Mouse (Mus musculus): Measurements from ENCODE around the gene Brd1. TPM values are rescaled to one million over a fixed set of nuclear protein-coding genes. Genes with fewer than 3 reads are reported as not detected.

Brd1 gene
- polyA plus RNA-seq, 1 experiment from 2014 or later: 22.7 TPM

- H3K36me3 ChIP-seq (replicated peaks): peaks cover 100% of the 10 kb centered on the region
- H3K27ac ChIP-seq: no peak overlapping the region
- no peak for DNase-seq (ENCODE audit: extremely low spot score, low spot score)
- H3K4me3 ChIP-seq: no peak overlapping the region
- H3K27me3 ChIP-seq (ENCODE audit: poor library complexity, severe bottlenecking): no peaks in the 10 kb centered on the region
- no peaks in the 10 kb centered on the region for H3K4me1 ChIP-seq
- WGBS: 92% methylated on average over 5 of the region's 5 CpGs
- no peaks in the 10 kb centered on the region for H3K9me3 ChIP-seq
These were observed 34.5 kb downstream of the Brd1 start for GRCm38 (mm10) chr15:88699508-88699907.

GRCm38 (mm10) chr15:88697586-88697985, 36.4 kb downstream of the Brd1 start:
- 88% methylated on average over 5 of the region's 5 CpGs for whole genome bisulfite sequencing
- H3K4me3 ChIP-seq: no peak overlapping the region
- H3K27me3 ChIP-seq (ENCODE audit: poor library complexity, severe bottlenecking): no peaks in the 10 kb centered on the region
- no peaks in the 10 kb centered on the region for H3K4me1 ChIP-seq
- no peak overlapping the region for H3K27ac ChIP-seq
- no peaks in the 10 kb centered on the region for H3K9me3 ChIP-seq
- H3K36me3 ChIP-seq (replicated peaks): peaks cover 100% of the 10 kb centered on the region
- no peak for DNase-seq (ENCODE audit: extremely low spot score, low spot score)

GRCm38 (mm10) chr15:88696055-88696454, 38.0 kb downstream of the Brd1 start:
- H3K27ac ChIP-seq: no peak overlapping the region
- H3K36me3 ChIP-seq (replicated peaks): peaks cover 100% of the 10 kb centered on the region
- no peaks in the 10 kb centered on the region for H3K4me1 ChIP-seq
- H3K27me3 ChIP-seq (ENCODE audit: poor library complexity, severe bottlenecking): no peaks in the 10 kb centered on the region
- H3K4me3 ChIP-seq: no peak overlapping the region
- no peaks in the 10 kb centered on the region for H3K9me3 ChIP-seq
- no peak for DNase-seq (ENCODE audit: extremely low spot score, low spot score)
- 97% methylated on average over 7 of the region's 7 CpGs for WGBS

- WGBS: 91% methylated on average over 5 of the region's 5 CpGs
- peaks cover 100% of the 10 kb centered on the region for H3K36me3 ChIP-seq (replicated peaks)
These were observed 40.0 kb downstream of the Brd1 start for GRCm38 (mm10) chr15:88694033-88694432.

GRCm38 (mm10) chr15:88692720-88693119, 41.3 kb downstream of the Brd1 start:
- Histone ChIP-seq H3K36me3 (replicated peaks) (peaks cover 100% of the 10 kb centered on the region), H3K9me3 (no peaks in the 10 kb centered on the region), H3K4me3 (no peak overlapping the region), H3K4me1 (no peaks in the 10 kb centered on the region), H3K27me3 (ENCODE audit: poor library complexity, severe bottlenecking) (no peaks in the 10 kb centered on the region), H3K27ac (no peak overlapping the region)
- whole genome bisulfite sequencing: 87% methylated on average over 9 of the region's 9 CpGs
- no peak for DNase-seq (ENCODE audit: extremely low spot score, low spot score)

More at GRCm38 (mm10) chr15:88694033-88694432, 40.0 kb downstream of the Brd1 start:
- H3K27me3 ChIP-seq (ENCODE audit: poor library complexity, severe bottlenecking): no peaks in the 10 kb centered on the region
- H3K4me1 ChIP-seq: no peaks in the 10 kb centered on the region
- DNase-seq (ENCODE audit: extremely low spot score, low spot score): no peak
- no peak overlapping the region for H3K4me3 ChIP-seq
- no peaks in the 10 kb centered on the region for H3K9me3 ChIP-seq
- H3K27ac ChIP-seq: no peak overlapping the region

GRCm38 (mm10) chr15:88691129-88691528, 42.9 kb downstream of the Brd1 start:
- H3K9me3 ChIP-seq: no peaks in the 10 kb centered on the region
- H3K4me3 ChIP-seq: no peak overlapping the region
- DNase-seq (ENCODE audit: extremely low spot score, low spot score): no peak
- no peaks in the 10 kb centered on the region for H3K27me3 ChIP-seq (ENCODE audit: poor library complexity, severe bottlenecking)
- peaks cover 100% of the 10 kb centered on the region for H3K36me3 ChIP-seq (replicated peaks)
- no peaks in the 10 kb centered on the region for H3K4me1 ChIP-seq
- no peak overlapping the region for H3K27ac ChIP-seq
- WGBS: 94% methylated on average over 12 of the region's 12 CpGs

GRCm38 (mm10) chr15:88688120-88688519, 45.9 kb downstream of the Brd1 start:
- Histone ChIP-seq H3K27ac (no peak overlapping the region), H3K36me3 (replicated peaks) (peaks cover 97% of the 10 kb centered on the region), H3K9me3 (no peaks in the 10 kb centered on the region), H3K4me1 (no peaks in the 10 kb centered on the region), H3K27me3 (ENCODE audit: poor library complexity, severe bottlenecking) (no peaks in the 10 kb centered on the region), H3K4me3 (no peak overlapping the region)
- DNase-seq (ENCODE audit: extremely low spot score, low spot score): no peak
- 93% methylated on average over 10 of the region's 10 CpGs for WGBS

GRCm38 (mm10) chr15:88686725-88687124, 47.3 kb downstream of the Brd1 start:
- peaks cover 87% of the 10 kb centered on the region for H3K36me3 ChIP-seq (replicated peaks)
- 94% methylated on average over 5 of the region's 5 CpGs for WGBS

GRCm38 (mm10) chr15:88684039-88684438, 50.0 kb downstream of the Brd1 start:
- 93% methylated on average over 6 of the region's 6 CpGs for WGBS
- no peaks in the 10 kb centered on the region for H3K27me3 ChIP-seq (ENCODE audit: poor library complexity, severe bottlenecking)
- H3K4me1 ChIP-seq: no peaks in the 10 kb centered on the region
- DNase-seq (ENCODE audit: extremely low spot score, low spot score): no peak
- no peak overlapping the region for H3K4me3 ChIP-seq
- H3K27ac ChIP-seq: no peak overlapping the region
- H3K36me3 ChIP-seq (replicated peaks): peaks cover 60% of the 10 kb centered on the region
- H3K9me3 ChIP-seq: no peaks in the 10 kb centered on the region

More at GRCm38 (mm10) chr15:88686725-88687124, 47.3 kb downstream of the Brd1 start:
- H3K27me3 ChIP-seq (ENCODE audit: poor library complexity, severe bottlenecking): no peaks in the 10 kb centered on the region
- no peaks in the 10 kb centered on the region for H3K9me3 ChIP-seq
- H3K4me3 ChIP-seq: no peak overlapping the region
- H3K4me1 ChIP-seq: no peaks in the 10 kb centered on the region
- no peak overlapping the region for H3K27ac ChIP-seq
- DNase-seq (ENCODE audit: extremely low spot score, low spot score): no peak

- H3K36me3 ChIP-seq (replicated peaks): peaks cover 29% of the 10 kb centered on the region
- no peak overlapping the region for H3K27ac ChIP-seq
- no peaks in the 10 kb centered on the region for H3K9me3 ChIP-seq
- H3K4me1 ChIP-seq: no peaks in the 10 kb centered on the region
- no peak overlapping the region for H3K4me3 ChIP-seq
- H3K27me3 ChIP-seq (ENCODE audit: poor library complexity, severe bottlenecking): no peaks in the 10 kb centered on the region
- WGBS: 90% methylated on average over 5 of the region's 5 CpGs
- DNase-seq (ENCODE audit: extremely low spot score, low spot score): no peak
These were observed 53.1 kb downstream of the Brd1 start for GRCm38 (mm10) chr15:88680931-88681330.

GRCm38 (mm10) chr15:88677568-88677967, 56.5 kb downstream of the Brd1 start:
- H3K27me3 ChIP-seq (ENCODE audit: poor library complexity, severe bottlenecking): no peaks in the 10 kb centered on the region
- DNase-seq (ENCODE audit: extremely low spot score, low spot score): no peak
- H3K4me1 ChIP-seq: no peaks in the 10 kb centered on the region
- H3K36me3 ChIP-seq (replicated peaks): no peaks in the 10 kb centered on the region
- WGBS: 91% methylated on average over 5 of the region's 5 CpGs
- no peak overlapping the region for H3K4me3 ChIP-seq
- no peaks in the 10 kb centered on the region for H3K9me3 ChIP-seq
- H3K27ac ChIP-seq: no peak overlapping the region

GRCm38 (mm10) chr15:88675998-88676397, 58.0 kb downstream of the Brd1 start:
- 90% methylated on average over 5 of the region's 5 CpGs for WGBS
- Histone ChIP-seq H3K4me3 (no peak overlapping the region), H3K9me3 (no peaks in the 10 kb centered on the region), H3K27me3 (ENCODE audit: poor library complexity, severe bottlenecking) (no peaks in the 10 kb centered on the region), H3K36me3 (replicated peaks) (no peaks in the 10 kb centered on the region), H3K4me1 (no peaks in the 10 kb centered on the region), H3K27ac (no peak overlapping the region)
- no peak for DNase-seq (ENCODE audit: extremely low spot score, low spot score)

GRCm38 (mm10) chr15:88668693-88669092, 65.3 kb downstream of the Brd1 start:
- WGBS: 82% methylated on average over 2 of the region's 2 CpGs
- Histone ChIP-seq H3K27ac (no peak overlapping the region), H3K36me3 (replicated peaks) (no peaks in the 10 kb centered on the region), H3K27me3 (ENCODE audit: poor library complexity, severe bottlenecking) (0 out of 2 replicates have a peak, but pooled peaks cover under 1% of the 10 kb centered on the region), H3K4me3 (no peak overlapping the region), H3K4me1 (no peaks in the 10 kb centered on the region), H3K9me3 (no peaks in the 10 kb centered on the region)
- DNase-seq (ENCODE audit: extremely low spot score, low spot score): no peak

- 92% methylated on average over 3 of the region's 3 CpGs for WGBS
- DNase-seq (ENCODE audit: extremely low spot score, low spot score): no peak
- Histone ChIP-seq H3K36me3 (replicated peaks) (no peaks in the 10 kb centered on the region), H3K27ac (no peak overlapping the region), H3K9me3 (no peaks in the 10 kb centered on the region), H3K4me3 (no peak overlapping the region), H3K27me3 (ENCODE audit: poor library complexity, severe bottlenecking) (peaks cover 11% of the 10 kb centered on the region), H3K4me1 (peaks cover 6% of the 10 kb centered on the region; the same call in 1 of the 2 replicates)
These were observed 66.4 kb downstream of the Brd1 start for GRCm38 (mm10) chr15:88667653-88668052.
